Mouse (Mus musculus): ENCODE measurements around the gene Gm38119. TPM values are rescaled to one million over a fixed set of nuclear protein-coding genes. Genes with fewer than 3 reads are reported as not detected.
"Not testable (repeated sequence)": the region's sequence is repeated elsewhere in the genome, so short reads cannot be mapped to it uniquely, and the experiment has no call there.

The Gm38119 gene
- not detected in 2 replicates for polyA plus RNA-seq (2015; fragmentation: Nextera tagmentation; extraction: Ambion mirVana)

- H3K9ac ChIP-seq: no peak within 1 kb of the TSS
- no peak within 1 kb of the TSS for H3K4me3 ChIP-seq
- no peak within 1 kb of the TSS for H3K4me2 ChIP-seq
- H3K9me3 ChIP-seq: no peaks in the 10 kb centered on the region
- no peaks in the 10 kb centered on the region for H3K36me3 ChIP-seq
- H3K4me1 ChIP-seq: no peaks in the 10 kb centered on the region
- 55% methylated on average over 1 of the region's 1 CpGs for WGBS
- ATAC-seq (ENCODE audit: borderline replicate concordance, extremely low read depth, low FRiP score, low TSS enrichment): no peak
- H3K27ac ChIP-seq: no peak within 1 kb of the TSS
- H3K27me3 ChIP-seq: no peaks in the 10 kb centered on the region
Measured at GRCm38 (mm10) chr3:92738996-92739395, at the start of gene Gm38119. Gm38119 (minus strand) TSS chr3:92739096.

GRCm38 (mm10) chr3:92778799-92779198, 39.9 kb upstream of the Gm38119 start, which contains the start of gene Lce1i:
Lce1i (minus strand) TSS chr3:92778899.
- Histone ChIP-seq H3K27ac (no peak within 1 kb of the TSS), H3K36me3 (no peaks in the 10 kb centered on the region), H3K9ac (no peak within 1 kb of the TSS), H3K4me2 (no peak within 1 kb of the TSS), H3K4me1 (no peaks in the 10 kb centered on the region), H3K9me3 (no peaks in the 10 kb centered on the region), H3K27me3 (no peaks in the 10 kb centered on the region), H3K4me3 (no peak within 1 kb of the TSS)
- ATAC-seq (ENCODE audit: borderline replicate concordance, extremely low read depth, low FRiP score, low TSS enrichment): no peak
- WGBS: 82% methylated on average over 1 of the region's 1 CpGs

- H3K36me3 ChIP-seq: no peaks in the 10 kb centered on the region
- H3K4me1 ChIP-seq: no peaks in the 10 kb centered on the region
- no peak overlapping the region for H3K9ac ChIP-seq
- no peak for ATAC-seq (ENCODE audit: borderline replicate concordance, extremely low read depth, low FRiP score, low TSS enrichment)
- H3K4me3 ChIP-seq: no peak overlapping the region
- no peak overlapping the region for H3K27ac ChIP-seq
- no peak overlapping the region for H3K4me2 ChIP-seq
- H3K9me3 ChIP-seq: no peaks in the 10 kb centered on the region
- H3K27me3 ChIP-seq: no peaks in the 10 kb centered on the region
- 22% methylated on average over 3 of the region's 3 CpGs for WGBS
Measured at GRCm38 (mm10) chr3:92771573-92771972, 32.7 kb upstream of the Gm38119 start.

- no peaks in the 10 kb centered on the region for H3K36me3 ChIP-seq
- no peaks in the 10 kb centered on the region for H3K27me3 ChIP-seq
- no peak for ATAC-seq (ENCODE audit: borderline replicate concordance, extremely low read depth, low FRiP score, low TSS enrichment)
- no peak within 1 kb of the TSS for H3K4me2 ChIP-seq
- H3K4me3 ChIP-seq: no peak within 1 kb of the TSS
- WGBS: 88% methylated on average over 1 of the region's 1 CpGs
- H3K9me3 ChIP-seq: no peaks in the 10 kb centered on the region
- H3K9ac ChIP-seq: no peak within 1 kb of the TSS
- no peaks in the 10 kb centered on the region for H3K4me1 ChIP-seq
- H3K27ac ChIP-seq: no peak within 1 kb of the TSS
Measured at GRCm38 (mm10) chr3:92764965-92765364, 26.1 kb upstream of the Gm38119 start, which contains the start of gene Lce1h. Lce1h (minus strand) TSS chr3:92765065.

GRCm38 (mm10) chr3:92753197-92753596, 14.3 kb upstream of the Gm38119 start:
- H3K27me3 ChIP-seq: no peaks in the 10 kb centered on the region
- H3K9me3 ChIP-seq: no peaks in the 10 kb centered on the region
- H3K4me3 ChIP-seq: no peak overlapping the region
- no peaks in the 10 kb centered on the region for H3K36me3 ChIP-seq
- no peaks in the 10 kb centered on the region for H3K4me1 ChIP-seq
- no peak overlapping the region for H3K4me2 ChIP-seq
- 29% methylated on average over 3 of the region's 3 CpGs for WGBS
- no peak overlapping the region for H3K9ac ChIP-seq
- H3K27ac ChIP-seq: no peak overlapping the region
- no peak for ATAC-seq (ENCODE audit: borderline replicate concordance, extremely low read depth, low FRiP score, low TSS enrichment)

- no peak within 1 kb of the TSS for H3K4me3 ChIP-seq
- H3K4me1 ChIP-seq: no peaks in the 10 kb centered on the region
- H3K9ac ChIP-seq: no peak within 1 kb of the TSS
- H3K36me3 ChIP-seq: no peaks in the 10 kb centered on the region
- ATAC-seq (ENCODE audit: borderline replicate concordance, extremely low read depth, low FRiP score, low TSS enrichment): no peak
- H3K4me2 ChIP-seq: no peak within 1 kb of the TSS
- no peaks in the 10 kb centered on the region for H3K27me3 ChIP-seq
- H3K9me3 ChIP-seq: no peaks in the 10 kb centered on the region
- no peak within 1 kb of the TSS for H3K27ac ChIP-seq
- 83% methylated on average over 1 of the region's 1 CpGs for WGBS
Measured at GRCm38 (mm10) chr3:92752238-92752637, 13.3 kb upstream of the Gm38119 start, which contains the start of gene Lce1g. Lce1g (minus strand) TSS chr3:92752338.

- ATAC-seq (ENCODE audit: borderline replicate concordance, extremely low read depth, low FRiP score, low TSS enrichment): no peak
- Histone ChIP-seq H3K36me3 (no peaks in the 10 kb centered on the region), H3K27ac (no peak overlapping the region), H3K27me3 (no peaks in the 10 kb centered on the region), H3K4me1 (no peaks in the 10 kb centered on the region), H3K9ac (no peak overlapping the region), H3K9me3 (no peaks in the 10 kb centered on the region), H3K4me2 (no peak overlapping the region), H3K4me3 (no peak overlapping the region)
- 72% methylated on average over 5 of the region's 5 CpGs for WGBS
Measured at GRCm38 (mm10) chr3:92722631-92723030, 16.3 kb downstream of the Gm38119 start.

GRCm38 (mm10) chr3:92720250-92720649, 18.6 kb downstream of the Gm38119 start, which contains the start of gene Lce1f:
Lce1f (minus strand) TSS chr3:92720350.
- H3K4me2 ChIP-seq: no peak within 1 kb of the TSS
- H3K4me3 ChIP-seq: no peak within 1 kb of the TSS
- no peak within 1 kb of the TSS for H3K9ac ChIP-seq
- H3K27me3 ChIP-seq: no peaks in the 10 kb centered on the region
- no peak for ATAC-seq (ENCODE audit: borderline replicate concordance, extremely low read depth, low FRiP score, low TSS enrichment)
- H3K4me1 ChIP-seq: no peaks in the 10 kb centered on the region
- H3K27ac ChIP-seq: no peak within 1 kb of the TSS
- H3K36me3 ChIP-seq: no peaks in the 10 kb centered on the region
- 62% methylated on average over 3 of the region's 3 CpGs for WGBS
- no peaks in the 10 kb centered on the region for H3K9me3 ChIP-seq

GRCm38 (mm10) chr3:92715122-92715521, 23.8 kb downstream of the Gm38119 start:
- Histone ChIP-seq H3K4me1 (no peaks in the 10 kb centered on the region), H3K4me3 (no peak overlapping the region), H3K27ac (no peak overlapping the region), H3K9ac (no peak overlapping the region), H3K9me3 (no peaks in the 10 kb centered on the region), H3K27me3 (no peaks in the 10 kb centered on the region), H3K4me2 (no peak overlapping the region), H3K36me3 (no peaks in the 10 kb centered on the region)
- ATAC-seq (ENCODE audit: borderline replicate concordance, extremely low read depth, low FRiP score, low TSS enrichment): no peak

GRCm38 (mm10) chr3:92708974-92709373, 29.9 kb downstream of the Gm38119 start, which contains the start of gene Lce1e:
Lce1e (minus strand) TSS chr3:92709074.
- Histone ChIP-seq H3K9ac (no peak within 1 kb of the TSS), H3K4me1 (no peaks in the 10 kb centered on the region), H3K36me3 (no peaks in the 10 kb centered on the region), H3K9me3 (no peaks in the 10 kb centered on the region), H3K4me2 (no peak within 1 kb of the TSS), H3K27me3 (no peaks in the 10 kb centered on the region), H3K27ac (no peak within 1 kb of the TSS), H3K4me3 (no peak within 1 kb of the TSS)
- 74% methylated on average over 2 of the region's 2 CpGs for WGBS
- no peak for ATAC-seq (ENCODE audit: borderline replicate concordance, extremely low read depth, low FRiP score, low TSS enrichment)

- WGBS: 9% methylated on average over 1 of the region's 1 CpGs
- H3K9ac ChIP-seq: no peak overlapping the region
- no peaks in the 10 kb centered on the region for H3K4me1 ChIP-seq
- H3K27me3 ChIP-seq: no peaks in the 10 kb centered on the region
- no peak overlapping the region for H3K27ac ChIP-seq
- no peaks in the 10 kb centered on the region for H3K36me3 ChIP-seq
- ATAC-seq (ENCODE audit: borderline replicate concordance, extremely low read depth, low FRiP score, low TSS enrichment): no peak
- no peak overlapping the region for H3K4me2 ChIP-seq
- H3K9me3 ChIP-seq: no peaks in the 10 kb centered on the region
- no peak overlapping the region for H3K4me3 ChIP-seq
Measured at GRCm38 (mm10) chr3:92694613-92695012, 44.3 kb downstream of the Gm38119 start.

GRCm38 (mm10) chr3:92691688-92692087, 47.2 kb downstream of the Gm38119 start:
- no peak overlapping the region for H3K4me2 ChIP-seq
- no peak overlapping the region for H3K4me3 ChIP-seq
- H3K27ac ChIP-seq: no peak overlapping the region
- H3K4me1 ChIP-seq: no peaks in the 10 kb centered on the region
- H3K9ac ChIP-seq: no peak overlapping the region
- H3K36me3 ChIP-seq: no peaks in the 10 kb centered on the region
- ATAC-seq (ENCODE audit: borderline replicate concordance, extremely low read depth, low FRiP score, low TSS enrichment): no peak
- H3K9me3 ChIP-seq: no peaks in the 10 kb centered on the region
- H3K27me3 ChIP-seq: no peaks in the 10 kb centered on the region

- not testable (repeated sequence) for H3K4me2 ChIP-seq; H3K9me3 ChIP-seq; H3K27me3 ChIP-seq; H3K27ac ChIP-seq; H3K4me1 ChIP-seq; ATAC-seq (ENCODE audit: borderline replicate concordance, extremely low read depth, low FRiP score, low TSS enrichment); H3K4me3 ChIP-seq; H3K9ac ChIP-seq; H3K36me3 ChIP-seq
- WGBS: 64% methylated on average over 16 of the region's 16 CpGs
Measured at GRCm38 (mm10) chr3:92689154-92689553, 49.7 kb downstream of the Gm38119 start.
